Mouse (Mus musculus) brain, adult 2 months (tissue): Measurements from ENCODE around the gene Msto1.
A peak's percentile ranks its signal among the peaks of the same experiment; 100 is the strongest.
"Not testable (repeated sequence)": the region's sequence is repeated elsewhere in the genome, so short reads cannot be mapped to it uniquely, and the experiment has no call there.

Source experiments
- DNase-seq: peaks from one replicate; pipeline ENCODE4 v3.0.0; 2011; ENCODE audit warnings: low read depth, low spot score

The Msto1 gene

DNA sequence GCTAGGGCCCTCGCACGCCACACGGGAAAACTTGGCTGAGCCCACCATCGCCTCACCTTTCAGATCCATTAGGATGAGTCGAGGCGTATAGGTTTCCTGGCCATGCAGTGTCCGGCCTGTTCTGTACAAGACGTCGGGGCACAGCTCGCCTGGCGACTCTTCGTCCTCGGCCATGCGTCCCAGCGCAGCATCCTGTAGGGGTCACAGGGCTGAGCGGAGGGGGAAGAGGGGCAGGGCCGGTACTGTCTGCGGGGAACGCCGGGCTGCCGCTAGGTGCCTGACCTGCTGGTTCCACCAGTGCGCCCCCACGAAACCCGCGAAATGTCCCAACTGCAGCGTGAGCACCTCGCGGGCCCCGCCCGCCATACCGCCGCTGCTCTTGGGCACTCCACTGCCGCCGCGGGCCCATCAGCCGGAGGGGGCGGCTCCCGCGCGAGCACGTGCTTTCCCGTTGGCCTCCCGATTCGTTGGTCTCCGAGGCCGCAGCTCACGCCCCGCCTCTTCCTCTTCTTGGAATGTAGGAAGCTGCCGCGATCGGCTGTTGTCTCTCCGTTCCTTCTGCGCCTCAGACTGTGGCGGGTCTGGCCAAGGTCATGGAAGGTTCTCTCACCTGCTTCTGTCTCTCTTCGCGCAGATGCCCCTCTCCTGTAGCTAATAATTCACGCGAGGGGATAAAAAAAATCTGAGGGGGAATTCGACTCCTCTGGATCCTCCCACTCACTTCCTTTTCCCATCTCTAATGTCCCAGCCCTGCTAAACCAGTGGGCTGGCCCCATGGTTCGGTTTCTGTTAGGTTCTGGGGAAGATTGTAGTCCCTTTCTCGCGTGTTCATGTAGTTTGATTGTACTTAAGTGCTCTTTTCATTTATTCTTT is at the start of gene Msto1:
TSS of gene Msto1 (minus strand) at position 489 of the 873 bp plus-strand sequence.
- DNase-seq, result peak; percentile 97

DNA sequence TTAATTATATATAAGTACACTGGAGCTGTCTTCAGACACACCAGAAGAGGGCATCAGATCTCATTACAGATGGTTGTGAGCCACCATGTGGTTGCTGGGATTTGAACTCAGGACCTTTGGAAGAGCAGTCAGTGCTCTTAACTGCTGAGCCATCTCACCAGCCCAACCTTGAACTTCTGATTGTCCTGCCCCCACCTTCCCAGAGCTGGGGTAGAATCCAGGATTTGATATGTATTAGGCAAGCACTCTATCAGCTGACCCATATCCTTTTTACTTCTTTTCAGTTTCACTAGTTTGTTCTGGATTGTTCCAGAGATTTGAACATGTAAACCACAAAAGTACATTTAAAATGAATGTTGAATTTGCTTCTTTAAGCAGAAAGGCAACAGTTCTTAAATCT is 49.4 kb upstream of the Msto1 start:
- not testable (repeated sequence) for DNase-seq

DNA sequence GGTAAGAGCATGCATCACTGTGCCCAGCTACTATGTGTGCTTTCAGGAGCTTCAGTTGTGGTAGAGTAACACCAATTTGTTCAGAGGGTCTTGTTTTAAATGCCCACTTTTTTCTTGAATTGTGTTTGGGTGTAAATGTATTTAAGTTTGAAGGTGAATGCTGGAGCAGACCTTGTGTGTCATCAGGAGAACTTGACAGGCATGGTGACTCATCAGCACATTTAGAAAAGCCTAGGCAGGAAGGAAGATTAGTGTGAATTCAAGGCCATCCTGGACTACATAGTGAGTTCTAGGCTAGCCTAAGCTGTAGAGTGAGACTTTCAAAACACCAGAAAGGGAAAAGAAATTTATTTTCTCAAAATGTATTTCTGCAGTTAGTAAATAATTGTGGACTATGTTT is 39.9 kb upstream of the Msto1 start:
- peak; percentile 41 for DNase-seq

DNA sequence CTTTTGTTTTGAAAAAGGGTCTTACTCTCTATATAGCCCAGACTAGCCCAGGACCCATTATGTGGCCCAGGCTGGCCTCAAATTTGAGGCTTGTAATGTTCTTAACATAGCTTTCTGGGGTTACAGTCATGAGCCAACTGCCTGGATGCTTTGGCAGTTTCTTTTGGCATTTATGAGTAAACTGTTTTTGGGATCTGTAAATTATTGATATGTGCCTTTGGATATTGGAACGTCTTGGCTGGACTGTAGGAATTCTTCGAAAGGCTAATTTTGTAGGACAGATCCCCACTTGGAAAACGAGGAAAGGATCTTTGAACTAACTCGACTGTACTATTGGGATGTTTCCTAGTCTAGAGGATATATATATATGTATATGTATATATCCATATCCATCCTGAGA is 39.4 kb upstream of the Msto1 start:
- no peak for DNase-seq

DNA sequence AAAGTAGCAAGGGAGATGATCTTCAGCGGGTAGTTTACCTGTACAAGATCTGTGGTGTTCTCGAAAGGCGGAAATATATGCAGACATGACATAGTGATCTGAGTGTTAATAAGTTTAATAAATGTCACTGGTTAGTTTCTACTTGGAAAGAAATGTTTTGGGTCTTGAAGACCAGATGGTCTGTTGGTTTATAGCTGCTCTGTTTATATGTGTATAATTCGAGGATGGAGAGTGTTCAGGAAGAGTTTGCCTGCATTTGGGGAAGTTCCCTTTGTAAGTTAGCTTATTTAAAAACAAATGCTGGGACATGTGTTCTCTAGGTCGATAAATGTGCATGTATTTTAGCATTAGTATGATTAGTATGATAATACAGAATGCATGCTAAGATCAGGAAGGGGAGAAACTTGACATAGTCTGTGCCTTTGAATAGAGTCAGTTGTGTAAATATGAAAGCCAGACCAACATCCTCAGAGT is 37.6 kb upstream of the Msto1 start:
- no peak for DNase-seq

DNA sequence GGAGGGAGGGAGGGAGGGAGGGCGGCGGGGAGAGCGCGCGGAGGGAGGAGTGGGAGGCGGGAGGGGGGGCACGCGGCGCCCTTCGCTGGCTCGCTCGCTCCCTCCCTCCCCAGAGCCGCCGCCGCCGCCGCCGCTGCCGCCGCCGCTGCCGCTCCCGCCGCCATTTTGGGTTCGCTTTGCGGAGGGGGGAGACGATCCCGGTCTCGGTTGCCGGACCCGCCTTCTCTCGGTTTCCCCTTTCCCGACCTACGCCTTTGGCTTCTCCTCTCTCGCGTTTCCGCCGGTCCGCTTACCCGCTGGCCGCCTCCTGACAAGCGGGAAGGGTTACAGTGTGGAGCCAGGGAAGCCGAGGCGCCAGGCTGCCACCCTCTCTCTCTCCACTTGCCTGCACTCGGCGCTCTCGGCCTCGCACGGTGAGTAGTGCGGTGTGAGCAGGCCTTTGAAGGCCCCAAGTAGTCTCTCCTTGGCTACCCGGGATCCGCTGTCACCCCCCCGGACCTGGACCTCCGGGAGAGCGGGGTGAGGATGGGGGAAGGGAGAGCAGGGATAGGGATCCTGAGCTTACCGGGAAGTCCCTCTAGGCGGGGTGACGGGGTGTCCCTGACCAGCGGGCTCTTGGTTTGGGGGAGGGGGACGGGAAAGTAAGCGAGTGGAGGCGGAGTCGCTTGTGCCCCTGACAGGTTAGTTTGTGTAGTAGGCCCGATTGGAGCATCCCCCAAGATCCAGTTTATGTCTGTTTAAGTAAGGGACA is 37.0 kb upstream of the Msto1 start, which contains the start of the genes Ash1l and Dap3:
TSS of gene Ash1l (plus strand) at position 47 of the 751 bp plus-strand sequence.
TSS of gene Dap3 (minus strand) at position 606 of the 751 bp plus-strand sequence.
- peak; percentile 87 for DNase-seq

DNA sequence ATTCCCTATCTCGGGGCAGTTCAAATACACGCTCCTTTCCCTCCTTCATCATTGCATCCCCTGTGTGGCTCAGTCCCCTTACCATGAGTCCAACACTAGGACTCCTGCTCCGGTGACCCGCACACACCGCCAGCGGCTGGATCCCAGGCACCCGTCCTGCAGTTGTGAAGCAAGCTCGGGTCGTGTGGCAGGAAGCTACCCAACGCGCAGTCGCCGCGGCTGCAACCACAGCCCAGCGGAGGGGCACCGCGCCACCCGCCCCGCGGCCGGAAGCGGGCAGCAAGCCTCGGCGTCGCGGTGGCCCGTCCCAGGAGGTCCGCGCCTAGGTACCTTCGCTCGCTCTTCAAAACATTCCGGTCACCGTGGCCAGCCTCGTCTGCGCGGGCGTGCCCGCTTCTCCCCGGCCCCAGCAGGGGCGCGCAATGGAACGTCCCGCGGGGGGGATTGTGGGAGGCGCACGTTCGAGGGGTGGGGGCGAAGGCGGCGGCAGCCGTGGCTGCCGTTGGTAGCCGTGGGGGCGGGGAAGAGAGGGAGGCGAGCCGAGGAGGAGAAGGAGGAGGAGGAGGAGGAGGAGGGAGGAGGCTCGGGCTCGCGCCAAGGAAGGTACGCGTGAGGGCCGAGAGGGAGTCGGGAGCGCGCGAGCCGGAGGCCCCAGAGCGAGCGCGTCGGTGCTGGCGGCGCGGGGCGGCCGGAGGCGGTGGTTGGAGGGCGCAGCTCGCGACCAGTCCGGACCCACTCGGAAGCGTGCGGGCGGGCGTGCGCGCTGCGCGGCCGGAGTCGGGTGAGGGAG is 36.2 kb upstream of the Msto1 start:
- peak; percentile 93 for DNase-seq

DNA sequence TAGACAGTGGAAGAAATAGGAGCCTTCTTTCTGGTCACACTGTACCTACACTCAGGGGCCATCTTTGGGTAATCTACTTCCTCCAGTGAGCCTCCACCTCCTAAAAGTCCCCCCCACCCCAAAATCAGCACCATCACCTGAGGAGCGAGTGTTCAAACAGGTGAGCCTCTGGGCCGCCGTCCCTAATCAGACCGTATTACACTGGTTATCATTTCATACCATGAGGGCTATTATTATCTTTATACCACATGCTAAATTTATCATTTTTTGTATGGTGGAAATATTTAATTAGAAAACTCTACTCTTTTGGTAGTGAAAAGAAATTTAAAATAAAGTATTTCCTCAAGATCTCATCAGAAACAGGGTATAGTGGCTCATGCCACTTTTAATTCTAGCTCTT is 30.3 kb upstream of the Msto1 start:
- DNase-seq, result no peak

DNA sequence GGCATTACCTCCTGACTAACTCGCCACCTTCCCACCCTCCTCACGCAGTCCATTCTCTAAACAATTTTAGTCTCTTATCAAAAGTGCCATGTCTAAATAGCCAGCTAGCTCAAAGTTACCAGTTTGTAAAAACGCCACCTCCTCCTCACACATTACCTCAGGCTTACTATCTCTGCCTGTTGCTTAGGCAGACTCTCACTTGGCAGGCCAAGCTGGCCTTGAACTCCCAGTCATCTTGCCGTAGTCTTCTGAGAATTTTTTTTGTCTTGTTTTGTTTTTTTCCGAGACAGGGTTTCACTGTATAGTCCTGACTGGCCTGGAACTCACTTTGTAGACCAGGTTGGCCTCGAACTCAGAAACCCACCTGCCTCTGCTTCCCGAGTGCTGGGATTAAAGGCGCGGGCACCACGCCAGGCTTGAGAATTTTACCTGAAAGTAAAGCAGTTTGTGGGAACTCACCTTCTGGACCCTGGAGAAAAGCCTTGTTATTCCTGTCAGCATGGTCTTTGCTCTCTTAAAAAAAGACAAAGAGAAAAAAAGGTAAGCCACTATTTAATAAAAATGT is 28.6 kb upstream of the Msto1 start:
- DNase-seq, result no peak

DNA sequence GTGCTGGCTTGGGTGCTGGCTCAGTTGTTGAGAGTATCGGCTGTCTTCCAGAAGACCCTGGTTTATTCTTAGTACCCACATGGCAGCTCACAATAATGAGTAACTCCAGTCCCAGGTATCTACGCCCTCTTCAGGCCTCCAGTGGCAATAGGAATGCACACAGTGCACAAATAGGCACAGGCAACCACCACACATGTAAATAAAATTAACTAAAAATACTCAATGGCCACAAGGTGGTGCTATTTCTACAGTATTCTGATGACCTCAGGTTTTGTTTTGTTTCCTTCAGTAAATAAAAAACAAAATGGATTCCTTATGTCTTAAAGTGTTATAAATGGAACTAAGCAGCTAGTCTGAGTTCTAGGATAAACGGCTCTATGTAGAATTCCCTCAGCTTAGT is 25.9 kb upstream of the Msto1 start:
- DNase-seq, result peak; percentile 55

DNA sequence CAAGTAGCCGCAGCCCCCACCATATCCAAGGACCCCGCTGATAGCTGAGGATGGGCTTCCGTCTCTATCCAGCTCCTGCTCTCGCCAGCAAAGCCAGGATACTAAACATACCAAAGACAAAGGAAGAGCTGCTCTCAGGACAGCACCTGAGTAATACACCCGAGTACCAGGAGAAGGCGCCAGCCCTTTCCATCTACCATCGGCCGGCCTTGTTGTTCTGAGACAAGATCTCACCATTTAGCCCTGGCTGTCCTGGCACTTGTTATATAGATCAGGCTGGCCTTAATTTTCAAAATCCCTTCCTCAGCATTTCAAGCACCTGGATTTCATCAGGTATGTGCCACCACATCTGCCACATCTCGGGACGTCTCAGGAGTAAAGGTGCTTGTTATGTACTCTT is 25.3 kb upstream of the Msto1 start:
- DNase-seq, result no peak

DNA sequence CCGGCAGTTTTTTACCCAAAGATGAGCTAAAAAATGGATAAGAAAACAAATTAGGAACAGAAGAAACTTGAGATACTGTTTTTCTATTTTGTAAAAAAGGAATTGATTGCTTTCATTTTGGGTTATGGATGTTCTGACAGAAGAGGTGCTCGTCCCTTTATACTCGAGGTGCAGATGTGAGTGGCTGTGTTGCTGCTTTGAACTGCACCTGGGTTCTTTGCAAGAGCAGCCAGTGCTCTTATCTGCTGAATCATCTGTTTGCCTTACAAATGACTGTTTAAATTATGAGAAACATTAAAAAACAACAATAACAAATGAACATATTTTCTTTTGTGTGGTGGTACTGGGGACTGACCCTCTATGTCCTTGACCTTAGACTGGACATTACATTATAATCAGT is 15.7 kb upstream of the Msto1 start:
- no peak for DNase-seq

DNA sequence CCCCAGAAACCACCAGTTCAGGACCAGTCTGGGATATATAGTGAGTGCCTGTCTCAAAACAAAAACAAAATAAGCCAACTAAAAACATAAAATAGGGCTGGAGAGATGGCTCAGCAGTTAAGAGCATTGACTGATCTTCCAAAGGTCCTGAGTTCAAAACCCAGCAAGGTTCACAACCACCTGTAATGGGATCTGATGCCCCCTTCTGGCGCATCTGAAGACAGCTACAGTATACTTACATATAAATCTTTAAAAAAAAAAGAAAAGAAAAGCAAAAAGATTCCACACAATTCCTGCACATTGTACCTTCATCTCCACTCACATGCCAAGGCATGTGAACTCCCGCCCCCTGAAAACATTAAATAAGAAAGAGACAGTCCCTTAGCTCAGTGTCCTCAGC is 11.9 kb upstream of the Msto1 start:
- no peak for DNase-seq

DNA sequence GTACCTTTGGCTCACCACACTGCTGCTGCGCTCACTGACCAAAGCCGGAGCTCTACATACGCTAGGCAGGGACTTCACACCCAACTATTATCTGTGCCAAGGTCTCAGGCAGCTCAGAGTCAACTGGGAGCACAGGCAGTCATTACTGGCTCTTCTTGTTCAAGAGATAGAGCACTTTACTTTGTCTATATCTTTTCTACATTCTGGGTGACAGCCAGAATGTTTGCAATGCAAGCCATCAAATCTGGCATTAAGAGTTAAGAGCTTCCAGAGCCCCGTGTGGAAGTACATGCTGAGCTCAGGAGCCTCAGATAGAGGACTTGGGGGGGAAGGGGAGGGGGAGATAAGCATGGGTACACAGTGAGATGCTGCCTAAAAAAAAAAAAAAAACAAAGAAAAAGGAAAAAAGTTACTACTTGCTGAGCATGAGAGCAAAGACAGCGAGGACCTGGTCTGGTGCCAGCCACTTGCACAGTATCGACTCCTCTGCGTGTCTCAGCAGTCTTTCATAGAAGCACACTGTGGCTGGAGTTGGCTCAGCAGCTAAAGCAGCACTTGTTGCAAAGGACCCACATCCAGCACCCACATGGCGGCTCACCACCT is 10.3 kb upstream of the Msto1 start:
- peak; percentile 33 for DNase-seq

DNA sequence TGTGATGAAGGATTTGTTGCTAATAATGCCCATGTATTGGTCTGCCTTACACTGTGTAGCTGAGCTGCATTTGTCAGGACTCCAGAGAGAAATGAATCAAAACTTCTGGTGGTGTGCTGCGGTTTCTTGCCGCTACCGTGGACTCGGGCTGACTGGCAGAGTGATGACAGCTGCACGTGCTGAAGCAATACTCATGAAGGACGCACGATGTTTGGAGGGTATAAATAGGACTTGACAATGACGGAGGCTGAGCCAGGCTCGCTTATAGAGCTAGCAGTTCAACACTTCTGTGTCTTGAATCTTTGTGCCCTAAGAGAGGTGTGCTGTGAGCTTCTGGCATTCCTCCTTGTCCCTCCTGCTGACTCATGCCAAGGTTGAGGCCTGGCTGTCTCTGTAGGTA is 7.6 kb upstream of the Msto1 start:
- DNase-seq, result no peak

DNA sequence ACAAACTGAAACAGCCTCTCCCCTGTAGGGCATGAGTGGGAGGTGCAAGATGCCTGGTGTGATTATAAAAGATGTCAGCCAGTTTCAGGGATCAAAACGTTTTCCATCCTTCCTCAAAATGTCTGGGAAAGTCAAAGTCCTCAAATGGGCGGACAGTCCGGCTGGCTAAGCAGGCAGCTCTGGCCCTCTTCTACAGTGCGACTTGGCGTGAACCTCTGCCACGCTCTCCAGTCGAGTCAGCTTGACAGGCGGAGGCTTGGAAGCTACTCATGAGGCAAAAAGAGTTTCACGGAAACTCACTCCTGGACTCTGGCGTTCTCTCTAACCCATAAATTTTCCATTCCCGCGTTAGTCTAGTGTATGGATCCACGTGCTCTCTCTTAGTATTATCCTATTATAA is 5.2 kb upstream of the Msto1 start:
- no peak for DNase-seq

DNA sequence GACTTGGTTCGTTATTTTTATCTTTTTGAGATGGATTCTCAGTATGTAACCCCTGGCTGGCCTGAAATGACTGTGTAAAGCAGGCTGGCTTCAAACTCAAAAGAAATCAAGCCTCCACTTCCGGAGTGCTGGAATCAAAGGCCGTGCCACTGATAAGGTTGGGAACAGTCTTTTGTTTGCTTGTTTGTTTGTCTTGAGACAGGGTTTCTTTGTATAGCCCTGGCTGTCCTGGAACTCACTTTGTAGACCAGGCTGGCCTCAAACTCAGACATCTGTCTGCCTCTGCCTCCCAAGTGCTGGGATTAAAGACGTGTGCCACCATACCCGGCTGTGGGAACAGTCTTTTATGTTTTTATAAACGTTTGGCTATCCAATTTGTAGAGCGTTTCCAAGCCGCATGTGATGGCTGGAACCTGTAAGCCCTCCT is 598 bp upstream of the Msto1 start:
- DNase-seq, result no peak

DNA sequence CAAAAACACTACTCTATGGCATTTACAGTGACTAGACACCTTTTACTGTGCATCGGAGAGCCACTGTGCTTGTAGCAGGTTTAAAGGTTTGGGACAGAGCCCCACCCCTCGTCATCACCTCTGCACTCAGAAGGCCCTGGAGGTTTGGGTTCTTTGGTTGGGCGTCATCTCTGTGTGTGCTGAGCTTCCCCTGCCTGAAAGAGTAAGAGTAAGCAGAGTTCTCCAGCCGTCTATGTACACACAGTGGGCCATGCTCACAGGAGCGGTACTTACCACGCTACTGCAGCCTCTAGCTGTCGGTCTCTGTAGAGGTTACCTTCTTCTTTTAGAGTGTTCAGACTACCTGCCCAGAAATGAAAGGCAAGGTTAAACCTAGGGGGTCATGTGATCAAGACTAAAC is 1.2 kb downstream of the Msto1 start:
- DNase-seq, result no peak

DNA sequence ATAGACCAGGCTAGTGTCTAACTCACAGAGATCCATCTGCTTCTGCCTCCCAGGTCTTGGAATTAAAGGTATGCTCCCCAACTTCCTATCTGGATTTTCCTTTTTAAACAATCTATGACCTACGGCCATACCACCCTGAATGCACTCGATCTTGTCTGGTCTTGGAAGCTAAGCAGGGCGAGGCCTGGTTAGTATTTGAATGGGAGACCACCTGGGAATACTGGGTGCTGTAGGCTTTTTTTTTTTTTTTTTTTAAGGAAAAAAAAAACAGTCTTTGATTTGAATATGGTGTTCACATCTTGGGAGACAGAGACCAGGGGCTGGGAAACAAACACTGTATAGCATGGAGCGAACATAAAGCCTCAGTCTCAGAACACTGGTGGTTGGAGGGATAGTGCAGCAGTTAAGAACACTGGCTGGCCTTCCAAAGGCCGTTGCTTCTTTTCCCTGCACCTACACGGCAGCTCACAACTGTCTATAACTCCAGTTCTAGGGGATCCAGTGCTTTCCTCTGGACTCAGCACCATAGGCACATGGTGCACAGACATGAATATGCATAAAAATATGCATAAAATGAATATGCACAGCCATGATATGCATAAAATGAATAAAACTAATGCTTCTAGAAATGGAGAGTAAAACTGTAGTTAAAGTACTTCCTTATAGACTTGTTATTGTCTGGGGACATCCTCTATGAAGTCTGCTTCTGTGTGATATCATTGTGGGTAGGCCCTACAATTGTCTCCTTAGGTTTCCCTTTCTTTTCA is 7.2 kb downstream of the Msto1 start:
- DNase-seq, result no peak

DNA sequence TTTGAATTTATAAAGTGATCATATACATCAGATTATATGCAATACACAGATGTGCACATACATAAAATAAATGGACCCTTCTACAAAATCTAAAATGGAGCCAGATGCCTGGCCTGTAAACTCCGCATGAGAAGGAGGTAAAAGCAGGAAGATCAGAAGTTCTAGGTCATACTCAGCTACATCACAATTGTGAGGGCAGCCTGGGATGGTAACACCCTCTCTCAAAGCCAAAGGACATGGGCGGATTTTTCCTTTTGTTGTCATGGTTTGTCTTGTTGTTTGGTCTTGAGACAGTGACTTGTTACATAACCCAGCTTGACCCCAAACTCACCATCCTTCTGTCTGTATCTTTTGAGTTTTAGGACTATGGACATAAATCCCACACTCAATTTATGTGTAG is 8.1 kb downstream of the Msto1 start:
- DNase-seq, result no peak
